Mouse (Mus musculus): Measurements from ENCODE around the gene 4833427G06Rik.

- no peak for TF ChIP-seq CTCF (IDR thresholded peaks at IDR 0.05; ENCODE audit: low read depth)
- TF ChIP-seq EP300 (IDR thresholded peaks at IDR 0.05; ENCODE audit: low read depth): no peak
Measured at GRCm38 (mm10) chr9:51076300-51076978, 25.4 kb downstream of the 4833427G06Rik start.

Measured in liver, embryonic 14.5 days (tissue).